8 mouse cellular contexts compared by ENCODE assay signal in genomic region chr2:24962304-24963000, GRCm38 (mm10). TPM values are rescaled to one million over a fixed set of nuclear protein-coding genes. Genes with fewer than 3 reads are reported as not detected.
DNase-seq lines count a peak whose midpoint lies in the region; ATAC-seq lines count a peak whose summit lies in the region.

Gene Dph7, plus strand, starts transcription at chr2:24962400.

- H3K9ac ChIP-seq in heart, embryonic 13.5 days, result peak within 1 kb of the TSS; percentile 92
- peak within 1 kb of the TSS; percentile 86 for H3K9ac ChIP-seq in liver, embryonic 13.5 days
- H3K9ac ChIP-seq in stomach, embryonic 16.5 days (ENCODE audit: low read length), result peak within 1 kb of the TSS; percentile 82

- DNase-seq in CD4-positive helper T cell, adult 2 months (ENCODE audit: low read depth, low spot score), result peak; percentile 86
- DNase-seq in brain, embryonic 18.5 days (ENCODE audit: low read depth, low spot score), result peak; percentile 72
- DNase-seq in kidney, postnatal 14 days, result peak; percentile 86
- peak; percentile 79 for DNase-seq in liver, embryonic 13.5 days
- peak; percentile 85 for DNase-seq in neural tube, embryonic 10.5 days (ENCODE audit: extremely low spot score, low spot score)

- peaks cover 16% of the 10 kb centered on the region for H3K4me1 ChIP-seq in heart, embryonic 13.5 days
- H3K4me1 ChIP-seq in liver, embryonic 13.5 days (replicated peaks), result peaks cover 19% of the 10 kb centered on the region
- H3K4me1 ChIP-seq in stomach, embryonic 16.5 days (ENCODE audit: control insufficient read depth, insufficient read depth, low read length), result peaks cover 7% of the 10 kb centered on the region; the same call in 1 of the 2 replicates

- peak; percentile 98 for ATAC-seq in erythroid progenitor cell, adult 5-6 weeks (replicated peaks; ENCODE audit: low FRiP score, poor library complexity, severe bottlenecking)
- peak; percentile 72 for ATAC-seq in heart, embryonic 13.5 days (ENCODE audit: extremely low read depth, insufficient number of reproducible peaks, low FRiP score, low TSS enrichment)
- ATAC-seq in liver, embryonic 13.5 days (ENCODE audit: low read depth), result peak; percentile 88
- ATAC-seq in stomach, embryonic 16.5 days (ENCODE audit: insufficient read depth, low FRiP score), result peak; percentile 89

- peak within 1 kb of the TSS; percentile 86 for H3K4me3 ChIP-seq in heart, embryonic 13.5 days
- H3K4me3 ChIP-seq in liver, embryonic 13.5 days (replicated peaks), result peak within 1 kb of the TSS; percentile 80
- H3K4me3 ChIP-seq in stomach, embryonic 16.5 days (replicated peaks; ENCODE audit: low read length), result peak within 1 kb of the TSS; percentile 80

- 1% methylated on average over 28 of the region's 28 CpGs for WGBS in heart, embryonic 13.5 days
- under 1% methylated on average over 28 of the region's 28 CpGs for WGBS in liver, embryonic 13.5 days (ENCODE audit: insufficient replicate concordance)
- under 1% methylated on average over 28 of the region's 28 CpGs for WGBS in stomach, embryonic 16.5 days

- no peaks in the 10 kb centered on the region for H3K27me3 ChIP-seq in heart, embryonic 13.5 days (replicated peaks)
- no peaks in the 10 kb centered on the region for H3K27me3 ChIP-seq in liver, embryonic 13.5 days
- H3K27me3 ChIP-seq in stomach, embryonic 16.5 days (ENCODE audit: control insufficient read depth, insufficient read depth, low read length), result no peaks in the 10 kb centered on the region

- no peaks in the 10 kb centered on the region for H3K9me3 ChIP-seq in heart, embryonic 13.5 days
- no peaks in the 10 kb centered on the region for H3K9me3 ChIP-seq in liver, embryonic 13.5 days (replicated peaks)
- H3K9me3 ChIP-seq in stomach, embryonic 16.5 days (replicated peaks; ENCODE audit: control insufficient read depth, low read length), result no peaks in the 10 kb centered on the region

- H3K27ac ChIP-seq in heart, embryonic 13.5 days (replicated peaks), result no peak within 1 kb of the TSS; the same call in 1 of the 2 replicates
- peak within 1 kb of the TSS; percentile 74 for H3K27ac ChIP-seq in liver, embryonic 13.5 days
- no peak within 1 kb of the TSS; the same call in 1 of the 2 replicates for H3K27ac ChIP-seq in stomach, embryonic 16.5 days (ENCODE audit: low read length)

- H3K36me3 ChIP-seq in heart, embryonic 13.5 days, result peaks cover 77% of the 10 kb centered on the region
- H3K36me3 ChIP-seq in liver, embryonic 13.5 days, result peaks cover 66% of the 10 kb centered on the region
- peaks cover 8% of the 10 kb centered on the region; the same call in 1 of the 2 replicates for H3K36me3 ChIP-seq in stomach, embryonic 16.5 days (ENCODE audit: control insufficient read depth, insufficient read depth, low read length)

- H3K4me2 ChIP-seq in heart, embryonic 13.5 days, result peak within 1 kb of the TSS; percentile 81
- peak within 1 kb of the TSS; percentile 77 for H3K4me2 ChIP-seq in liver, embryonic 13.5 days
- peak within 1 kb of the TSS; percentile 80 for H3K4me2 ChIP-seq in stomach, embryonic 16.5 days (ENCODE audit: low read depth, low read length)

RNA-seq across cellular contexts. Expression of gene Dph7, which starts in this region (rescaled TPM):
- total RNA-seq in erythroid progenitor cell, adult 5-6 weeks (2015; ENCODE audit: low replicate concordance), result 6.5 and 16.3 TPM in 2 replicates
- 2.8 and 6.1 TPM in 2 replicates for total RNA-seq in erythroid progenitor cell, adult 5-6 weeks (2017; ENCODE audit: low replicate concordance)
- 18.5 and 20.0 TPM in 2 replicates for polyA plus RNA-seq in heart, embryonic 13.5 days (2015; fragmentation: Nextera tagmentation; extraction: Ambion mirVana)
- polyA plus RNA-seq in liver, embryonic 13.5 days (2015; fragmentation: Nextera tagmentation; extraction: Ambion mirVana), result 10.1 and 11.7 TPM in 2 replicates
- polyA plus RNA-seq in stomach, embryonic 16.5 days (2015; fragmentation: Nextera tagmentation; extraction: Ambion mirVana), result 22.0 and 22.1 TPM in 2 replicates
